ENCODE assay signal across 9 mouse cellular contexts in genomic region chr5:137079849-137080248, GRCm38 (mm10). TPM values are rescaled to one million over a fixed set of nuclear protein-coding genes. Genes with fewer than 3 reads are reported as not detected.
DNase-seq lines count a peak whose midpoint lies in the region; ATAC-seq lines count a peak whose summit lies in the region.
"Had no signal": no experiment of that assay in that cellular context is flagged by ENCODE, and none has a peak within 500 bp of the region (broad histone marks: within the 10 kb centered on the region; RNA-seq: fewer than 3 reads in every experiment).

No protein-coding gene starts in this region.

- H3K9me3 ChIP-seq in heart, embryonic 16.5 days (replicated peaks; ENCODE audit: control insufficient read depth, low read length): no peaks in the 10 kb centered on the region
- no peaks in the 10 kb centered on the region for H3K9me3 ChIP-seq in liver, embryonic 12.5 days (replicated peaks)

- ATAC-seq in heart, embryonic 16.5 days (replicated peaks; ENCODE audit: extremely low read depth, insufficient read depth, low FRiP score): peak; percentile 41
- ATAC-seq in liver, embryonic 12.5 days: 0 out of 2 replicates have a peak, but pooled peaks have one; percentile 31

- no peaks in the 10 kb centered on the region for H3K36me3 ChIP-seq in heart, embryonic 16.5 days (ENCODE audit: control insufficient read depth, insufficient read depth)
- no peaks in the 10 kb centered on the region for H3K36me3 ChIP-seq in liver, embryonic 12.5 days

- no peaks in the 10 kb centered on the region for H3K27me3 ChIP-seq in heart, embryonic 16.5 days (ENCODE audit: control insufficient read depth, insufficient read depth, low read length)
- H3K27me3 ChIP-seq in liver, embryonic 12.5 days (replicated peaks): no peaks in the 10 kb centered on the region

- 37% methylated on average over 5 of the region's 5 CpGs for WGBS in heart, embryonic 16.5 days
- WGBS in liver, embryonic 12.5 days (ENCODE audit: insufficient replicate concordance): 60% methylated on average over 5 of the region's 5 CpGs

- peak; percentile 46 for DNase-seq in urinary bladder, postnatal 14 days (ENCODE audit: low spot score)
- DNase-seq in urinary bladder, adult 2 months (ENCODE audit: low spot score): no peak
- DNase-seq in thymus, postnatal 14 days: no peak
- no peak for DNase-seq in natural killer cell, adult 2 months (ENCODE audit: low spot score in 2 of 2)
- no peak for DNase-seq in cerebellum, adult 11 months
- DNase-seq in spleen, adult 12 weeks (ENCODE audit: low spot score): no peak

- H3K4me1 ChIP-seq in heart, embryonic 16.5 days (ENCODE audit: control insufficient read depth, insufficient read depth, low read length): peaks cover 41% of the 10 kb centered on the region
- peaks cover 57% of the 10 kb centered on the region for H3K4me1 ChIP-seq in liver, embryonic 12.5 days

- H3K4me3 ChIP-seq in heart, embryonic 16.5 days (ENCODE audit: low read length): no peak overlapping the region
- H3K4me3 ChIP-seq in liver, embryonic 12.5 days: no peak overlapping the region

- H3K27ac ChIP-seq in heart, embryonic 16.5 days (ENCODE audit: low read length): peak overlapping the region; percentile 58
- H3K27ac ChIP-seq in liver, embryonic 12.5 days: no peak overlapping the region

- no peak overlapping the region for H3K4me2 ChIP-seq in heart, embryonic 16.5 days (ENCODE audit: low read depth, low read length)
- no peak overlapping the region for H3K4me2 ChIP-seq in liver, embryonic 12.5 days

- H3K9ac ChIP-seq in heart, embryonic 16.5 days (ENCODE audit: low read length): no peak overlapping the region
- no peak overlapping the region for H3K9ac ChIP-seq in liver, embryonic 12.5 days

RNA-seq across cellular contexts. Expression of gene Serpine1, which starts 7.8 kb away (rescaled TPM):
- 6.2 and 8.3 TPM in 2 replicates for polyA plus RNA-seq in urinary bladder, adult 2 months (2012; rRNA removed)
- 1.1 and 1.3 TPM in 2 replicates for polyA plus RNA-seq in heart, embryonic 16.5 days (2015; fragmentation: Nextera tagmentation; extraction: Ambion mirVana)
- 0.19 TPM in 1 of 2 replicates, not detected in the other for polyA plus RNA-seq in liver, embryonic 12.5 days (2016; fragmentation: Nextera tagmentation; extraction: Ambion mirVana)

RNA-seq across cellular contexts. Expression of gene Ap1s1, which starts 33.9 kb away (rescaled TPM):
- 96.2 and 118 TPM in 2 replicates for polyA plus RNA-seq in urinary bladder, adult 2 months (2012; rRNA removed)
- polyA plus RNA-seq in heart, embryonic 16.5 days (2015; fragmentation: Nextera tagmentation; extraction: Ambion mirVana): 133 and 148 TPM in 2 replicates
- polyA plus RNA-seq in liver, embryonic 12.5 days (2016; fragmentation: Nextera tagmentation; extraction: Ambion mirVana): 119 and 121 TPM in 2 replicates

RNA-seq across cellular contexts. Expression of gene Trim56, which starts 36.2 kb away (rescaled TPM):
- polyA plus RNA-seq in urinary bladder, adult 2 months (2012; rRNA removed): 5.7 and 11.9 TPM in 2 replicates
- polyA plus RNA-seq in heart, embryonic 16.5 days (2015; fragmentation: Nextera tagmentation; extraction: Ambion mirVana): 7.1 and 7.2 TPM in 2 replicates
- polyA plus RNA-seq in liver, embryonic 12.5 days (2016; fragmentation: Nextera tagmentation; extraction: Ambion mirVana): 8.6 and 10.3 TPM in 2 replicates

RNA-seq across cellular contexts. Expression of gene Vgf, which starts 53.7 kb away (rescaled TPM):
- polyA plus RNA-seq in urinary bladder, adult 2 months (2012; rRNA removed): 0.08 and 0.15 TPM in 2 replicates
- polyA plus RNA-seq in heart, embryonic 16.5 days (2015; fragmentation: Nextera tagmentation; extraction: Ambion mirVana): 0.09 TPM in 1 of 2 replicates, not detected in the other
- polyA plus RNA-seq in liver, embryonic 12.5 days (2016; fragmentation: Nextera tagmentation; extraction: Ambion mirVana): not detected in 2 replicates
- polyA plus RNA-seq: limb, embryonic 11.5 days had no signal
